Mouse (Mus musculus): ENCODE results near the gene B4galt5.

Gene B4galt5

GRCm38 (mm10) chr2:167363272-167364045 is 14.5 kb upstream of the B4galt5 start:
- no peak for DNase-seq (ENCODE audit: extremely low read depth, low read depth, low spot score)

- no peak for DNase-seq (ENCODE audit: extremely low read depth, low read depth, low spot score)
Measured at GRCm38 (mm10) chr2:167358499-167358898, 9.5 kb upstream of the B4galt5 start.

GRCm38 (mm10) chr2:167356885-167357284 is 7.9 kb upstream of the B4galt5 start:
- no peak for DNase-seq (ENCODE audit: extremely low read depth, low read depth, low spot score)

DNA sequence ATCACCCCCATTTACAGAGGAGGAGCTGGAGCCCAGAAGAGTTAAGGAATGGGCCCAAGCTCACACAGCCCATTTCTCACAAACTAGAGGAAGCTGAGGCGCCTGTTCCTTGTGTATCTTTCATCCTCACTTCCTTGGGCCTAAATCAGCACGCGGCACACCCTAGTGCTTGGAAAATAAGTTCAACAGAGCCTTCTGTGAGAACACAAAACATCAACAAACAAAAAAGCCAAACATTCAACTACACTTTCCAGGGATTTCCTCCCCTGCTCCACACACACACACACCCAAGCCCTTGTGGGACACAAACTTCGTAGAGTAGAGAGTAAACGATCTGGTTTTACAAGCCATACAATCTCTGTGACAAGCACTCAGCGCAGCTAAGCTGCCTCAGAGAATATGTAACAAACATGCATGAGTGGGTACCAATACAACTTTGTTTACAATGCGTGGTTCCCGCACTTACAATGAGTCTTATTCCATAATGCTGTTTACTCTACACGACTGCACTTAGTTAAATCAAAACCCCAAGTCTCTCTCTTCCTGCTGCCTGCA is 5.7 kb upstream of the B4galt5 start:
- no peak for DNase-seq (ENCODE audit: extremely low read depth, low read depth, low spot score)

- DNase-seq (ENCODE audit: extremely low read depth, low read depth, low spot score) = no peak
Measured at GRCm38 (mm10) chr2:167354046-167354445, 5.1 kb upstream of the B4galt5 start.

DNA sequence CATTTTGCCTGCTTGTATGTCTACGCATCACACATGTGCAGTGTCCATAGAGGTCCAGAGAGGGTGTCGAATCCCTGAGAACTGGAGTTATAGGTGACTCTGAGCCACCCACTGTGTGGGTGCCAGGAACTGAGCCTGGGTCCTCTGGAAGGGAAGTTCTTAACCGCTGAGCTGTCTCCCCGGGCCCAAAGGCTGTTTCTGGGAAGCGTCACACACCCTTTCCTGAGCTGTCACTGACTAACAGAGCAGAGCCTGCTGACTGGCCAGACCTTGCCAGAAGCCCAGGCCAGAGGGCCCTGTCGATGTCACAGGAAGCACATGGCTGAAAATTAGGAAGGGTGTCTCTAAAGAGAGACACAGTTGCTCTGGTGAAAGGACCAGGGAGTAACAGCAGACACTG is 3.5 kb upstream of the B4galt5 start:
- no peak for DNase-seq (ENCODE audit: extremely low read depth, low read depth, low spot score)

DNA sequence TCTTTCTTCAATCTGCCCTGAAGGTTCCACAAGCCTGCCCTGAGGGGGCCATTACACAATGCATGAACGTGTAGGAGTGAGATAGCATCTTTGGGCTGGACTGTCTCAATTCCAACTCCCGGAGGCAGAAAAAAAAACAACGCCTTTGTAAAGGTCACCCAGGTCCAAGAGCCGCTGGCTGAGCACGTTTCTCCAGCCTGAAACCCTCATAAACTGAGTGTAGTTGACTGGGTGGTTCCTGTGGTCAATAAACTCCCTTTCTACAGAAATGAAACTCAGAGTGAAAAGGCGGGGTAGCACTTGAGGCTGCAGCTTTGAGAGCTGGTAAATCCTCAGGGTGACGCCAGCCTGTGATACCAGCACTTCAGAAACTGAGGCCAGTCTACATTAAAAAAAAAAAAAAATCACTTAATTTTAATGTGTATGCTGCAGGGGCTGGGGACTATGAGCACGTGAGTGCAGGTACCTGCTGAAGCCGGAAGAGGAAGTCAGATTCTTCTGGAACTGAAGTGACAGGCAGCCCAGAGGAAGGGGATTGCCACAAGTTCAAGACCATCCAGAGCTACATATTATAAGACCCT is 2.5 kb upstream of the B4galt5 start:
- peak; percentile 11 for DNase-seq (ENCODE audit: extremely low read depth, low read depth, low spot score)

DNA sequence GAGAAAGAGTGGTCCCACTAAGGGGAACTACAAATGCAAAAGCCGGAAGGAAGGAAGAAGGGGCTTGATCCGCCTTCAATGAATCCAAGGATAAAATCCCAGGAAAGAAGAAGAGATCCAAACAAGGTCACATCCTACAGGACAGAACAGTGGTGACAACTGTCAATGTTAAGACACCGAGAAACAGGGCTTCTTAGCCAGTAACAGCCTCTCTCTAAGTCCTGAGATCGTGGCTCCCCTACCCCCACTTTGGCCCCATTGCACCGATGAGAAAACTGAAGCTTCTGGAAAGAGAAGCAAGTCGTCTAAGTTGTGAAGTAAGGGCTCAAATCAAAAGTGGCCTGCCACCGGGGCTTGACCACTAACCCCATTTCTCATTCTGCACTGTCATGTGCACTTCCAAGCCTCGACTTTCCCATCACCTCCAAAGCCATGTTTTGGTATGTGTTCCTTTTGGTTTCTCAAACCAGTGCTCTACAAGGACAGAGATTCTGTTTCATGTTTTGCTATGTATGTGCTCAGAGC is 1.2 kb upstream of the B4galt5 start:
- DNase-seq (ENCODE audit: extremely low read depth, low read depth, low spot score) = no peak

GRCm38 (mm10) chr2:167349283-167349936 is 427 bp upstream of the B4galt5 start:
- no peak for DNase-seq (ENCODE audit: extremely low read depth, low read depth, low spot score)

- DNase-seq (ENCODE audit: extremely low read depth, low read depth, low spot score) = no peak
Measured at GRCm38 (mm10) chr2:167347991-167348375, 1.0 kb downstream of the B4galt5 start.

- DNase-seq (ENCODE audit: extremely low read depth, low read depth, low spot score) = no peak
Measured at GRCm38 (mm10) chr2:167347361-167347760, 1.6 kb downstream of the B4galt5 start.

DNA sequence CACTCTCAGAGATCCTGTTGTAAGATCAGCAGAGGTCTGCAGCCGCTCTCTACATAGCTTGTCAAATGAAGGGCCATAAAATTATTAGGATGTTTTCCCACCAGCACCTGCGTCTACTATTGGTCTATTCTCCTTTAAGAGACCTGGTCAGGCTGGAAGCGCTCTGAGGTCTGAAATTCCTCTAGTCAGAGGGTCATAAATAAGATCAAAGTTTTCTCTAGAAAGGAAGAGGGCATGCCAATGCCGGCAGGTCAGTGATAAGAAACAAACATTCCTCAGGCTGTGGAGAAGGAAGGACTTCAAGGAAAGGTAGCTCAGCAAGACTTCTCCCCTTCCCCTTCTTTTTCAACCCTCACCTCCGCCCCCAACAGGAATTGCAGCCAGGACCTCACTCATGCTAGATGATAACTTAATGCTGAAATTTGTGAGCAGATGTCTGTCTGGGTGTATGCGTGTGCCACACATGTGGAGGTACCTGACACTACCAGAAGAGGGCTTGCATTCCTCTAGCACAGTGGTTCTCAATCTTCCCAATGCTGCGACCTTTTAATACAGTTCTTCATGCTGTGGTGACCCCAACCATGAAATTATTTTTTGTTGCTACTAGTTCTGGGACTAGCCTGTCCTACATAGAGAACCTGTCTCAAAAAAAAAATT is 3.3 kb downstream of the B4galt5 start:
- no peak for DNase-seq (ENCODE audit: extremely low read depth, low read depth, low spot score)

GRCm38 (mm10) chr2:167344871-167345507 is 4.0 kb downstream of the B4galt5 start:
- DNase-seq (ENCODE audit: extremely low read depth, low read depth, low spot score) = no peak

DNA sequence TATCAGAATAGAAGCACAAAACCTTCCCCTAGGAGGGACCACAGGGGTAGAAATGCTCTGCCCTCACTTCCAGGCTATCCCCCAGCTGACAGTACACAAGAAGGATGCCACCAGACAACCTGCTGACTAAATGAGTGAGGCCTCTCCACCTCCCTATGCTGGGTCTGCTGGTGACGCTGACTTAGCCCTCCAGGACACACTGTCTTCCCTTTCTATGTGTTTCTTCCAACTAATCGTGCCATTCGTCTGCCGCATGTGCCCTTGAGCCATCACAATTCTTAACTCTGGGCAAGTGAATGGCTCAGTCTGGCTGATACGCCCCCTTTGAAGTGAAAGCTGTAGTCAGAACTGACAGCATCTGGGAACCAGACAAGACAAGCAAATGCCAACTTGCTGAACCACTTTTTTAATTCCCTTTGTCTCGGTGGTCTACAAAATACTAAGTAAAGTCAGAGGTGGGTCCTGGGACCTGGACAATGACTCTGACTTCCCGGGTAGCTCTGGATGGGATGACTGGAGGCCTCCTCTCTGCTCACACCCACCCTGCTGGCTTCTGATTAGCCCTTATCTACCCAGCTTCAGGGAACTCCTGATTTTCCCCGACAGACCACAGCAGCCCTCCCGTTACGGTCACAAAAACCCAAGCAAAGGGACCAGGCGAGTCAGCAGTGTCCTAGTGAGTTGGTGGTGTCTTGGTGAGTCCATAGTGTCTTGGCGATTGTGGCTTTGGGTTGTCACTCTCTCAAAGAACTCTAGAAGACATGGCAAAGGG is 5.4 kb downstream of the B4galt5 start:
- DNase-seq (ENCODE audit: extremely low read depth, low read depth, low spot score) = no peak

DNA sequence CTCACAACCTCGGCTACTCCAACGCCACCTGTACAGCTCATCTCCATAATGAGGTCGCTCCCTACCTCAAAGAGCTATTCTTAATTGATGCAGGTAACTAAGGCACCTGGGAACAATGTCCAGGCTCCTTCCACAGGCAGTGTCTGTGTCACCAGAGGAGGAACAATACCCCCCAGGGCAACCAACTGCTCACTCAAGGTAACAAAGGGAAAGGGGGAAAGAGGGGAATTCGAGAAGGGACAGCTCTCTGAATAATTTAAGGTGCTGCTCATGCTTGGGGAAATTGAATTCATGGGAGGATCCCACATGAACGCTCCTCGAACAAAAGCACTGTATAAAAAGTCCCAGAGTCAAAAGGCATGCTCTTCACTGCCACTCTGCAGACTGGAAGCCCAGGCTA is 6.1 kb downstream of the B4galt5 start:
- DNase-seq (ENCODE audit: extremely low read depth, low read depth, low spot score) = no peak

GRCm38 (mm10) chr2:167337580-167337979 is 11.4 kb downstream of the B4galt5 start:
- DNase-seq (ENCODE audit: extremely low read depth, low read depth, low spot score) = no peak

- DNase-seq (ENCODE audit: extremely low read depth, low read depth, low spot score) = no peak
Measured at GRCm38 (mm10) chr2:167337214-167337512, 11.8 kb downstream of the B4galt5 start.

GRCm38 (mm10) chr2:167336384-167337213 is 12.4 kb downstream of the B4galt5 start:
- DNase-seq (ENCODE audit: extremely low read depth, low read depth, low spot score) = peak; percentile 65

- no peak for DNase-seq (ENCODE audit: extremely low read depth, low read depth, low spot score)
Measured at GRCm38 (mm10) chr2:167335066-167335465, 13.9 kb downstream of the B4galt5 start.
